Mouse (Mus musculus): ENCODE measurements around the gene Gm4763. TPM values are rescaled to one million over a fixed set of nuclear protein-coding genes. Genes with fewer than 3 reads are reported as not detected.
"Not testable (repeated sequence)": the region's sequence is repeated elsewhere in the genome, so short reads cannot be mapped to it uniquely, and the experiment has no call there.

The Gm4763 gene
- not detected in 2 replicates for polyA plus RNA-seq (2012; ENCODE audit: insufficient read depth, insufficient read length, missing spikeins)

GRCm38 (mm10) chr7:24726808-24727207, at the start of gene Gm4763:
Gm4763 (minus strand) TSS chr7:24726908.
- not testable (repeated sequence) for H3K27ac ChIP-seq (replicated peaks; ENCODE audit: low read depth, low read length); H3K4me1 ChIP-seq (ENCODE audit: control insufficient read depth, insufficient read depth, insufficient read length, low read length); H3K4me3 ChIP-seq (ENCODE audit: insufficient read depth, low read depth, low read length)

- H3K4me1 ChIP-seq (ENCODE audit: control insufficient read depth, insufficient read depth, insufficient read length, low read length) = no peaks in the 10 kb centered on the region
- no peak overlapping the region for H3K27ac ChIP-seq (replicated peaks; ENCODE audit: low read depth, low read length)
- no peak overlapping the region for H3K4me3 ChIP-seq (ENCODE audit: insufficient read depth, low read depth, low read length)
Observed at GRCm38 (mm10) chr7:24776145-24776544, 49.4 kb upstream of the Gm4763 start.

- no peaks in the 10 kb centered on the region for H3K4me1 ChIP-seq (ENCODE audit: control insufficient read depth, insufficient read depth, insufficient read length, low read length)
- H3K27ac ChIP-seq (replicated peaks; ENCODE audit: low read depth, low read length) = no peak overlapping the region
- H3K4me3 ChIP-seq (ENCODE audit: insufficient read depth, low read depth, low read length) = no peak overlapping the region
Observed at GRCm38 (mm10) chr7:24773942-24774535, 47.3 kb upstream of the Gm4763 start.

GRCm38 (mm10) chr7:24771361-24771760, 44.7 kb upstream of the Gm4763 start:
- no peak overlapping the region for H3K4me3 ChIP-seq (ENCODE audit: insufficient read depth, low read depth, low read length)
- H3K4me1 ChIP-seq (ENCODE audit: control insufficient read depth, insufficient read depth, insufficient read length, low read length) = no peaks in the 10 kb centered on the region
- H3K27ac ChIP-seq (replicated peaks; ENCODE audit: low read depth, low read length) = no peak overlapping the region

GRCm38 (mm10) chr7:24762574-24762973, 35.9 kb upstream of the Gm4763 start:
- Histone ChIP-seq H3K4me1 (ENCODE audit: control insufficient read depth, insufficient read depth, insufficient read length, low read length) (no peaks in the 10 kb centered on the region), H3K4me3 (ENCODE audit: insufficient read depth, low read depth, low read length) (no peak overlapping the region), H3K27ac (replicated peaks; ENCODE audit: low read depth, low read length) (no peak overlapping the region)

- Histone ChIP-seq H3K27ac (replicated peaks; ENCODE audit: low read depth, low read length) (no peak overlapping the region), H3K4me3 (ENCODE audit: insufficient read depth, low read depth, low read length) (no peak overlapping the region), H3K4me1 (ENCODE audit: control insufficient read depth, insufficient read depth, insufficient read length, low read length) (no peaks in the 10 kb centered on the region)
Observed at GRCm38 (mm10) chr7:24761161-24761560, 34.5 kb upstream of the Gm4763 start.

- no peak within 1 kb of the TSS for H3K27ac ChIP-seq (replicated peaks; ENCODE audit: low read depth, low read length)
- no peak within 1 kb of the TSS for H3K4me3 ChIP-seq (ENCODE audit: insufficient read depth, low read depth, low read length)
- H3K4me1 ChIP-seq (ENCODE audit: control insufficient read depth, insufficient read depth, insufficient read length, low read length) = no peaks in the 10 kb centered on the region
Observed at GRCm38 (mm10) chr7:24760211-24760610, 33.5 kb upstream of the Gm4763 start, which contains the start of gene Cd177. Cd177 (minus strand) TSS chr7:24760311.

- no peak overlapping the region for H3K4me3 ChIP-seq (ENCODE audit: insufficient read depth, low read depth, low read length)
- H3K4me1 ChIP-seq (ENCODE audit: control insufficient read depth, insufficient read depth, insufficient read length, low read length) = no peaks in the 10 kb centered on the region
- H3K27ac ChIP-seq (replicated peaks; ENCODE audit: low read depth, low read length) = no peak overlapping the region
Observed at GRCm38 (mm10) chr7:24758520-24758919, 31.8 kb upstream of the Gm4763 start.

- no peaks in the 10 kb centered on the region for H3K4me1 ChIP-seq (ENCODE audit: control insufficient read depth, insufficient read depth, insufficient read length, low read length)
- H3K27ac ChIP-seq (replicated peaks; ENCODE audit: low read depth, low read length) = no peak overlapping the region
- H3K4me3 ChIP-seq (ENCODE audit: insufficient read depth, low read depth, low read length) = no peak overlapping the region
Observed at GRCm38 (mm10) chr7:24753476-24753875, 26.8 kb upstream of the Gm4763 start.

- Histone ChIP-seq H3K4me1 (ENCODE audit: control insufficient read depth, insufficient read depth, insufficient read length, low read length) (no peaks in the 10 kb centered on the region), H3K4me3 (ENCODE audit: insufficient read depth, low read depth, low read length) (no peak overlapping the region), H3K27ac (replicated peaks; ENCODE audit: low read depth, low read length) (no peak overlapping the region)
Observed at GRCm38 (mm10) chr7:24751610-24752009, 24.9 kb upstream of the Gm4763 start.

GRCm38 (mm10) chr7:24750695-24751094, 24.0 kb upstream of the Gm4763 start:
- no peaks in the 10 kb centered on the region for H3K4me1 ChIP-seq (ENCODE audit: control insufficient read depth, insufficient read depth, insufficient read length, low read length)
- no peak overlapping the region for H3K4me3 ChIP-seq (ENCODE audit: insufficient read depth, low read depth, low read length)
- H3K27ac ChIP-seq (replicated peaks; ENCODE audit: low read depth, low read length) = no peak overlapping the region

GRCm38 (mm10) chr7:24735970-24736670, 9.4 kb upstream of the Gm4763 start:
- Histone ChIP-seq H3K4me1 (ENCODE audit: control insufficient read depth, insufficient read depth, insufficient read length, low read length) (no peaks in the 10 kb centered on the region), H3K27ac (replicated peaks; ENCODE audit: low read depth, low read length) (no peak overlapping the region), H3K4me3 (ENCODE audit: insufficient read depth, low read depth, low read length) (no peak overlapping the region)

- H3K4me3 ChIP-seq (ENCODE audit: insufficient read depth, low read depth, low read length) = no peak overlapping the region
Observed at GRCm38 (mm10) chr7:24715039-24715438, 11.7 kb downstream of the Gm4763 start.

GRCm38 (mm10) chr7:24708832-24709292, 17.8 kb downstream of the Gm4763 start, which contains the start of gene BC049730:
BC049730 (plus strand) TSS chr7:24709242.
- Histone ChIP-seq H3K4me3 (ENCODE audit: insufficient read depth, low read depth, low read length) (no peak within 1 kb of the TSS), H3K27ac (replicated peaks; ENCODE audit: low read depth, low read length) (no peak within 1 kb of the TSS), H3K4me1 (ENCODE audit: control insufficient read depth, insufficient read depth, insufficient read length, low read length) (no peaks in the 10 kb centered on the region)

More at GRCm38 (mm10) chr7:24715039-24715438, 11.7 kb downstream of the Gm4763 start:
- Histone ChIP-seq H3K27ac (replicated peaks; ENCODE audit: low read depth, low read length) (no peak overlapping the region), H3K4me1 (ENCODE audit: control insufficient read depth, insufficient read depth, insufficient read length, low read length) (no peaks in the 10 kb centered on the region)

- H3K4me1 ChIP-seq (ENCODE audit: control insufficient read depth, insufficient read depth, insufficient read length, low read length); H3K27ac ChIP-seq (replicated peaks; ENCODE audit: low read depth, low read length); H3K4me3 ChIP-seq (ENCODE audit: insufficient read depth, low read depth, low read length): not testable (repeated sequence)
Observed at GRCm38 (mm10) chr7:24702841-24703240, 23.9 kb downstream of the Gm4763 start.

GRCm38 (mm10) chr7:24697891-24698290, 28.8 kb downstream of the Gm4763 start:
- H3K4me3 ChIP-seq (ENCODE audit: insufficient read depth, low read depth, low read length); H3K27ac ChIP-seq (replicated peaks; ENCODE audit: low read depth, low read length); H3K4me1 ChIP-seq (ENCODE audit: control insufficient read depth, insufficient read depth, insufficient read length, low read length): not testable (repeated sequence)
